Mouse (Mus musculus): Measurements from ENCODE around the gene Ppp1r11. TPM values are rescaled to one million over a fixed set of nuclear protein-coding genes. Genes with fewer than 3 reads are reported as not detected.
"Not testable (repeated sequence)": the region's sequence is repeated elsewhere in the genome, so short reads cannot be mapped to it uniquely, and the experiment has no call there.

The Ppp1r11 gene
- polyA plus RNA-seq (2016; fragmentation: Nextera tagmentation; extraction: Ambion mirVana) = 151 and 153 TPM in 2 replicates

DNA sequence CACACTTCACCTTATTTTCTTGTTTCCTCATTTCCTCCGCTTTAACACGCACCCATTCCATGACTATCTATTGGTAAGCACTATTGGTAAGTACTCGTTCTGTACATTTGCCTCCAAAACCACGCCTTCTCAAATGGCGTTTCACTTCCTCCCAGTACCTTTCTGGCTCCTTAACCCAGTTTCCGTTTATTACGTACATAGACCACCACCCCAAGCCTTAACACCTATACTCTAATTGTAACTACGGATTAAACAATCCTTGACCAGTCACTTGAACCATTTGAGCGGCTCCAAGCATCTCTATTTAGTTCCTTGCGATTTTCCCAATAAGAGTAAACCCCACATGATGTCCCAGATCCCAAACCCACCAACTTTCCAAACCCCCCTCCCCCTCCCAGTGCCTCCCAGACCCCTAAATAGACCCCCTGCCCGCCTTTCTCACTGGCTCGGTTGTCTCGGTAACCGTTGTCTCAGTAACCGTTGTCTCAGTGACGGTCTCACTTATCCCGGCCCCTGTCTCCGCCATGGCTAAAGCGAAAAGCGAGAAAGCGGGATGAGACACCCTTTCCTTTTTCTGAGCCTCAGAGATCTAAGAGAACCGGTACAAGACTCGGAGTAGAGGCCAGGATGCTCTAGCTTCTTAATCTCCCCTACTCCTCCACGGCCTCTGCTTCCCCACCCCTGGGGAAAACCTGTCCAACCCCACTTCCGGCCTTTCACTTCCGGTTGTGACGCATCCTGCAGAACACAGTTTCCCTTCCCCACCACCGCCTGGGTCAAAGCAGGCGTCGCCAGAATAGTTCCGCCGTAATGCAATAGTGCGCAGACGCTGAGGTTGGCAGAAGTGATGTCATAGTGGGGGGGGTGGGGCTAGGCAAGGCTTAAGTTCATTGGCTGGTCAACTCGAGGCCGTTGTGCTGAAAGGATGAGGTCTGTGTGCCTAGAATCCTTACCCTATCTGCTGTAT lies at the start of gene Ppp1r11:
TSS of gene Ppp1r11 (minus strand) at position 761 of the 967 bp plus-strand sequence.
- Histone ChIP-seq H3K4me3 (peak within 1 kb of the TSS; percentile 83), H3K36me3 (replicated peaks) (peaks cover 45% of the 10 kb centered on the region), H3K27ac (replicated peaks) (peak within 1 kb of the TSS; percentile 87), H3K4me1 (peaks cover 27% of the 10 kb centered on the region), H3K9me3 (no peaks in the 10 kb centered on the region), H3K27me3 (replicated peaks; ENCODE audit: low read depth, poor library complexity, severe bottlenecking) (peaks cover 31% of the 10 kb centered on the region)
- peak; percentile 98 for DNase-seq (ENCODE audit: low spot score)
- WGBS = 4% methylated on average over 36 of the region's 36 CpGs

DNA sequence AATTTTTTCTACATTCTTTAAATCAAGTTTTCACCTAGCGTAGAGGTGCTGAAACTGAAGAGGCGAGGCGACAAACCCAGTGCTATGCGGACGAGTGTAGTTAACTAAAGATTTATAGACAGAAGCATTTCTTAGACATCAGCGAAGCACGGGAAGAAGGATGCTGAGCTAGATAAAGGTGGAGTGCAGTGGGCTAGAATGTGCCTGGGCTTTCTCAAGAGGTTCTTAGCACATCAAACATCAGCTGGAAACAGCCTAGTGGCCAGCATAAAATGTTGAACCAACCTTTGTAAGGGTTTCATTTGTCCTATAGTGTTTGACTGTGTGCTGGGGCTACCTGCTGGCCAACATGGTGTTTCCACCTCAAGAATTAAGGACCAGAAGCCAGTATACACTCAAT lies 49.3 kb upstream of the Ppp1r11 start, which contains the start of gene Zfp57:
TSS of gene Zfp57 (plus strand) at position 301 of the 400 bp plus-strand sequence.
- H3K9me3 ChIP-seq = no peaks in the 10 kb centered on the region
- WGBS = 95% methylated on average over 7 of the region's 7 CpGs
- peaks cover 18% of the 10 kb centered on the region for H3K4me1 ChIP-seq
- H3K4me3 ChIP-seq = peak within 1 kb of the TSS; percentile 73
- DNase-seq (ENCODE audit: low spot score) = no peak
- H3K27me3 ChIP-seq (replicated peaks; ENCODE audit: low read depth, poor library complexity, severe bottlenecking) = no peaks in the 10 kb centered on the region
- peak within 1 kb of the TSS; percentile 95 for H3K27ac ChIP-seq (replicated peaks)
- H3K36me3 ChIP-seq (replicated peaks) = peaks cover 18% of the 10 kb centered on the region

DNA sequence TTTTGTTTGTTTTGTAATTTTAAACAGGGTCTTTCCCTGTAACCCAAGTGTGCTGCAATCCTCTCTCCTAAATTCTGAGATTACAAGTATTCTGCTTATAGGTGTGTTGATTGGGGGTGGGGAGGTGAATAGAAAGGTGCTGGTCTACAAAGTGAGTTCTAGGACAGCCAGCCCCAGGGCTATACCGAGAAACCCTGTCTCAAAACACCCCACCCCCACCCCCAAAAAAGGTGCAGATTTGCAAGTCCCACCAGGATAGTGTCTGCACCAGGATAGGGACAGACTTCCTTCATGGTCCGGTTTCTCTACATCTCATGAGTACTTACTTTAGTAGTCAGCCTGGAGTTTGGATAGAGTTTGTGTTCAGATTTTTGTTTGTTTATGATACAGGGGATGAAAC lies 46.9 kb upstream of the Ppp1r11 start:
- H3K4me1 ChIP-seq = peaks cover 13% of the 10 kb centered on the region
- H3K4me3 ChIP-seq = no peak overlapping the region
- DNase-seq (ENCODE audit: low spot score) = no peak
- no peaks in the 10 kb centered on the region for H3K36me3 ChIP-seq (replicated peaks)
- no peaks in the 10 kb centered on the region for H3K27me3 ChIP-seq (replicated peaks; ENCODE audit: low read depth, poor library complexity, severe bottlenecking)
- H3K9me3 ChIP-seq = no peaks in the 10 kb centered on the region
- WGBS = 68% methylated on average over 2 of the region's 2 CpGs
- no peak overlapping the region for H3K27ac ChIP-seq (replicated peaks)

DNA sequence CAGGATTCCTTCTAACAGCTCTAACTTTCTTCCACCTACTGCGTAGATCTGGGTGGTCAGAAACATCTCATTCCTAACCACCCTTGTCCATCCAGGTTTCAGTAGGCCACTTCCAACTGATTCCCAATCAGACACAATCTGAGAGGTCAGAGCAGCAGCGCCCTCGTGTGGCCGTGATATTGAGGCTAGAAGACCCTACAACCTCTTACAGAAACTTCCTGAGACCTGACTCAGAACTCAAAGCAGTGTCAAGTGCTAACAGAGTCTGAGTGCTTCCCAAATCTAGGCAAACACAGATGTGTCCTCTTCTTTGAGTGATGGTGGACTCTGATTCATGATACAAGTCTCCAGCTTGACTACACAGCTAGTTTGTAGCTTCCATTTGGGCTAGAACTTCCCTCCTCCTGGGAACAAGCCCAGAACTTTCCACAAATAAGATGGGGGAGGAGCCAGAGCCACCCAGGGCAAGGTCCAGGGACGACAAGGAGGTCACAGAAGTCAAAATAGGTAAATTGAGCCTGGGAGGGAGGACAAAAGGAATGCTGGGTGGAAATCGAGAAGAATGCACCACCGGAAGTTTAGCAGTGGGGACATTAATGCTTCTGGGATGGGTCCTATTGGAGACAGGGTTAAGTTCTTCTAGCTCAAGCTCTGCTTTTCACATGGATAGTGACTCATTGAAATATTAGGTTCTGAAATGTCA lies 45.6 kb upstream of the Ppp1r11 start:
- H3K36me3 ChIP-seq (replicated peaks) = no peaks in the 10 kb centered on the region
- no peak overlapping the region for H3K4me3 ChIP-seq
- WGBS = 24% methylated on average over 7 of the region's 7 CpGs
- no peaks in the 10 kb centered on the region for H3K9me3 ChIP-seq
- H3K4me1 ChIP-seq = peaks cover 7% of the 10 kb centered on the region
- H3K27ac ChIP-seq (replicated peaks) = no peak overlapping the region
- no peaks in the 10 kb centered on the region for H3K27me3 ChIP-seq (replicated peaks; ENCODE audit: low read depth, poor library complexity, severe bottlenecking)
- peak; percentile 85 for DNase-seq (ENCODE audit: low spot score)

DNA sequence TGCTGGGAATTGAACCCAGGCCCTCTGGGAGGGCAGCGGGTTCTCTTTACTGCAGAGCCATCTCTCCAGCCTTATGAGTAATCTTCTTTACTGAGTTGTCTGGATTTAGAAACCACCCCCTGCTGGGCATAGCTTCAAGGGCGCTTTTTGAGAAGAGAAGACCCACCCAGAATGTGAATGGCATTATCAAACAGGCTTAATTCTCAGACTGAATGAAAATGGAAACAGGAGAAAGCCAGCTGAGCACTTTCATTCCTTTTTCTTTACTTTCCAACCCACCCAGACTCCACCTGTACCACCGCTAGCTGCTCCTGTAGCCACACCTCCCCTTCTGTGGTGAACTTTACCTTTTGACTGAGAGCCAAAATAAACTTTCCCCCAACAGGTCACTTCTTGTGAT lies 43.9 kb upstream of the Ppp1r11 start:
- Histone ChIP-seq H3K27ac (replicated peaks) (no peak overlapping the region), H3K36me3 (replicated peaks) (no peaks in the 10 kb centered on the region), H3K4me3 (no peak overlapping the region), H3K27me3 (replicated peaks; ENCODE audit: low read depth, poor library complexity, severe bottlenecking) (peaks cover 10% of the 10 kb centered on the region), H3K9me3 (no peaks in the 10 kb centered on the region), H3K4me1 (peaks cover 3% of the 10 kb centered on the region; the same call in 1 of the 2 replicates)
- DNase-seq (ENCODE audit: low spot score) = no peak
- 53% methylated on average over 3 of the region's 3 CpGs for WGBS

DNA sequence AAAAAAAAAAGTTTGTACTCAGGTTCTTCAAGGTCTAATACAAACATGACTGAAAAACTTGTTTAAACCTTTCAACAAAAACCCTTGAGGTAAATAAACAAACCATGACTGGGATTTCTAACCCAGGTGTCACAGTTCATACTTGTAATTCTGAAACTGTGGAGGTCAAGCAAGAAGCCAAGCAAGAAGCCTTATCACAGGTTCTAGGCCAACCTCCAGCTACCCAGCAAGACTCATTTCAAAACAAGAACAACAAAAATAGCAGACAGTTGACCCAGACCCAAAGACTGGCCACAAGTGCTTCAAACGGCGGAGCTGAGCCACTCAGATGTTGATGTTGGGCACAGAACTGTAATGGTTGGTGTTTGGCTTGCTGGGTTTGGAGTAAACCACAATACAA lies 43.0 kb upstream of the Ppp1r11 start:
- H3K9me3 ChIP-seq = no peaks in the 10 kb centered on the region
- 87% methylated on average over 2 of the region's 2 CpGs for WGBS
- H3K27me3 ChIP-seq (replicated peaks; ENCODE audit: low read depth, poor library complexity, severe bottlenecking) = peaks cover 17% of the 10 kb centered on the region
- no peaks in the 10 kb centered on the region for H3K36me3 ChIP-seq (replicated peaks)
- H3K27ac ChIP-seq (replicated peaks) = no peak overlapping the region
- peaks cover 3% of the 10 kb centered on the region; the same call in 1 of the 2 replicates for H3K4me1 ChIP-seq
- no peak for DNase-seq (ENCODE audit: low spot score)
- H3K4me3 ChIP-seq = no peak overlapping the region

DNA sequence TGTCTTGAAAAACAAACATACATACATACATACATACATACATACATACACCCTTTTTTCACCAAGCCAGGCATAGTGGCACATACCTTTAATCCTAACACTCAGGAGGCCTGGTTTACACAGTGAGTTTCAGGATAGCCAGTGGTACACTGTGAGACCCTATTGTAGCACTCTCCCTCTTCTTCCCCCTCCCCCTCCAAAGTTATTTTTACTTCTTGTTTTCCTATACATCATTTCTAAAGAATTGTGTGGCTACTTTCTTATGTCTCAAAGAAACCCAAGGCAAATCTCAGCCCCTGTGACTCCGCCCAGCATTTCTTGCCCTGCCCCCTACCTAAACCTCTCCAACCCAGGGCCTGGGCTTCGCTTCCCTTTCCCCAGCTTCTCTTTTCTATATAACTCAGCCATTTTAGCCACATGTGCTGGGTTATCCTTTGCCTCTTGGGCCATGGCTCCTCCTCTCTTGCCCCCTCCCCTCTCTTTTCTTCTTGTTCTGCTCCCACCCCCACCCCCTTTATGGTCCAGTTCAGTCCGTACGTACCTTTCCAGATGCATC lies 42.3 kb upstream of the Ppp1r11 start:
- Histone ChIP-seq H3K36me3 (replicated peaks) (no peaks in the 10 kb centered on the region), H3K4me3 (no peak overlapping the region), H3K4me1 (peaks cover 6% of the 10 kb centered on the region; the same call in 1 of the 2 replicates), H3K27ac (replicated peaks) (no peak overlapping the region), H3K27me3 (replicated peaks; ENCODE audit: low read depth, poor library complexity, severe bottlenecking) (peaks cover 23% of the 10 kb centered on the region), H3K9me3 (no peaks in the 10 kb centered on the region)
- no peak for DNase-seq (ENCODE audit: low spot score)
- WGBS = 88% methylated on average over 4 of the region's 4 CpGs

DNA sequence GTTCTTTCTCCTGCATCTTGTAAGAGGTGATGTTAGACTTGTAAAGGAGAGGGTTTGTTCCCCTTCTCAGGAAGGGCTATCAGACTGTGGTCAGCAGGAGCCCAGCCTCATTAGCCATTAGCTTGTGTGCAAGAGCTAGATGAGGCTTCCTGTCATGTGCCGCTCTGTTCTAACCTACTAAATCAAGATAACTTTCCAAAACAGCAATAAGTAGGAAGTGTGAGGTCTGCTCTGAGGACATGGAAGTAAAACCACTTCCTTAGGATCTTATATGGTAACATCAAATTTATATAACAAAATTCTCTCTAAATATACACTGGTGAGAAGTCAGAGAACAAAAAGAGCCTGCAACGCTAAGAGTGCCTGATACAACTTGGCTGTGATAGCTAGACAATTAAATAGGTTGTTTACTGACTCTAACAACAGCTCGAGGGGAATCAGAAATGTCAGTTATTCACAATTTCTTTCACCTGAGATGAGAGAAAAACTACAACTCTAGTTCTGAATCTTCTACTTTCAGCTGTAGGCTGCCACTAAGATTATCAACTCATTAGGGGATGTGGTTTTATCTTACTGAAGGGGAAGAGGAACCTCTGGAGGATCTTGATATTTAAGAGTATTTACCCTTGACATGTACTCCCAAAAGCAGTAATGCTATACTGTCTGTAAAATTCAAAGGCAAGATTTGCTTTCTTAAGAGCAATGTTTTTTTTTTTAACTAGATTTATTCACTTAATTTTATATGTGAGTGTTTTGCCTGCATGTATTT lies 41.0 kb upstream of the Ppp1r11 start:
- Histone ChIP-seq H3K27ac (replicated peaks) (no peak overlapping the region), H3K4me3 (no peak overlapping the region), H3K9me3 (no peaks in the 10 kb centered on the region), H3K4me1 (peaks cover 9% of the 10 kb centered on the region; the same call in 1 of the 2 replicates), H3K36me3 (replicated peaks) (no peaks in the 10 kb centered on the region), H3K27me3 (replicated peaks; ENCODE audit: low read depth, poor library complexity, severe bottlenecking) (peaks cover 37% of the 10 kb centered on the region)
- no peak for DNase-seq (ENCODE audit: low spot score)
- WGBS = 80% methylated on average over 3 of the region's 3 CpGs

DNA sequence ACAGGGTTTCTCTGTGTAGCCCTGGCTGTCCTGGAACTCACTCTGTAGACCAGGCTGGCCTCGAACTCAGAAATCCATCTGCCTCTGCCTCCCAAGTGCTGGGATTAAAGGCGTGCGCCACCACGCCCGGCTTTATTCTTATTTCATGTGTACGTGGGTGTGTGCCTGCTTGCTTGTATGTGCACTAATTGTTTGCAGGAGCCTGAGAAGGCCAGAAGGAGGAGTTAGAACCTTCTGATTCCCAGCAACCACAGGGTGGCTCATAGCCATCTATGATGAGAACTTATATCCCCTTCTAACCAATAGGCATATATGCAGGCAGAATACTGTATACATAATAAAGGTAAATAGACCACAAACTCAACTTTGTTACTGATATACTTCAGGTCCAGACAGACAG lies 39.1 kb upstream of the Ppp1r11 start:
- DNase-seq (ENCODE audit: low spot score); H3K4me1 ChIP-seq; H3K36me3 ChIP-seq (replicated peaks); H3K4me3 ChIP-seq; H3K9me3 ChIP-seq; H3K27ac ChIP-seq (replicated peaks): not testable (repeated sequence)
- 91% methylated on average over 6 of the region's 6 CpGs for whole genome bisulfite sequencing
- H3K27me3 ChIP-seq (replicated peaks; ENCODE audit: low read depth, poor library complexity, severe bottlenecking) = peaks cover 49% of the 10 kb centered on the region

DNA sequence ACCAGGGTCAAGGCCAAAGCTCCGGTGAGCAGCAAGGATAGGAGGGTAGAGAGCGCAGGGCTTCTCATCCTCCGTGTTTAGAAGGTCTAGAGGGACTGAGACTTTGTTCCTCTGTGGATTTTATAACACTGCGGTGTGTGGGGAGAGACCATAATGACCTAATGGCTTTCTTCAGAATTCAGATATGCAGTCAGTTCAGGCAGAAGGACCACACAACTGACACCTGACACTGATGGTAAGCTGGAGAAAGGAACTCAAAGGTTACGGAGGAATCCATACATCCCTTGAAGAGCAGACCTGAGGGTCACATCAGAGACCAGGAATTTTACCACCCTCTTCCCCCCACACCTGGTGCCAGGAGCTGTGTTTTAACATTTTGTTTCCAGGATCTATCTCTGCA lies 37.9 kb upstream of the Ppp1r11 start, which contains the start of gene H2-M5:
TSS of gene H2-M5 (minus strand) at position 101 of the 400 bp plus-strand sequence.
- Histone ChIP-seq H3K27ac (replicated peaks) (no peak within 1 kb of the TSS), H3K4me1 (0 out of 2 replicates have a peak, but pooled peaks cover 6% of the 10 kb centered on the region), H3K9me3 (no peaks in the 10 kb centered on the region), H3K27me3 (replicated peaks; ENCODE audit: low read depth, poor library complexity, severe bottlenecking) (peaks cover 49% of the 10 kb centered on the region), H3K36me3 (replicated peaks) (no peaks in the 10 kb centered on the region), H3K4me3 (peak within 1 kb of the TSS; percentile 29)
- 15% methylated on average over 5 of the region's 5 CpGs for WGBS
- no peak for DNase-seq (ENCODE audit: low spot score)

DNA sequence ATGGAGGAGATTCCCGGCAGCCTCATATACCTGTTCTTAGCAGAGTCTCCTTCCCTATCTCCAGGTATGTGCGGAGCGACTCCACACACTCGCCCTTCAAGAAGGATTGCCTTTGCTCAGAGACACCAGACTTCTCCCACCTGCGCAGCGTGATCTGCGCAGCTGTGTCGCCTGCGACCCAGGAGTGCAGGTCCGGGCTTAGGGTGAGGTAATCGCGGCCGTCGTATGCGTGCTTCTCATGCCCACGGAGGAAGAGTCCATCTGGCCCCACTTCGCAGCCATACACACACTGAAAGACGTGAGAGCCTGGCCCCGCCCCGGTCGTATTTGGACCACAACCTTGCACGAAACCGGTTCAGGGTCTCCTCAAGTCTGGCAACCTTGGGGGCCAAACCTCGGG lies 36.9 kb upstream of the Ppp1r11 start:
- H3K4me3 ChIP-seq = peak overlapping the region; percentile 29

More for the DNA sequence above, 36.9 kb upstream of the Ppp1r11 start:
- Histone ChIP-seq H3K27ac (replicated peaks) (no peak overlapping the region), H3K4me1 (0 out of 2 replicates have a peak, but pooled peaks cover 6% of the 10 kb centered on the region), H3K27me3 (replicated peaks; ENCODE audit: low read depth, poor library complexity, severe bottlenecking) (peaks cover 49% of the 10 kb centered on the region), H3K36me3 (replicated peaks) (no peaks in the 10 kb centered on the region), H3K9me3 (no peaks in the 10 kb centered on the region)
- no peak for DNase-seq (ENCODE audit: low spot score)
- WGBS = 5% methylated on average over 24 of the region's 24 CpGs

Measured in embryonic facial prominence, embryonic 10.5 days (tissue).